Mouse (Mus musculus) thymus, postnatal 10 days (tissue): ENCODE measurements around the gene Otulinl.

ENCODE experiments used
- DNase-seq, 2 experiments: peaks; one replicate each; pipeline ENCODE4 v3.0.0; 2021; ENCODE audit warnings: low spot score in 2 of 2

Otulinl gene

DNA sequence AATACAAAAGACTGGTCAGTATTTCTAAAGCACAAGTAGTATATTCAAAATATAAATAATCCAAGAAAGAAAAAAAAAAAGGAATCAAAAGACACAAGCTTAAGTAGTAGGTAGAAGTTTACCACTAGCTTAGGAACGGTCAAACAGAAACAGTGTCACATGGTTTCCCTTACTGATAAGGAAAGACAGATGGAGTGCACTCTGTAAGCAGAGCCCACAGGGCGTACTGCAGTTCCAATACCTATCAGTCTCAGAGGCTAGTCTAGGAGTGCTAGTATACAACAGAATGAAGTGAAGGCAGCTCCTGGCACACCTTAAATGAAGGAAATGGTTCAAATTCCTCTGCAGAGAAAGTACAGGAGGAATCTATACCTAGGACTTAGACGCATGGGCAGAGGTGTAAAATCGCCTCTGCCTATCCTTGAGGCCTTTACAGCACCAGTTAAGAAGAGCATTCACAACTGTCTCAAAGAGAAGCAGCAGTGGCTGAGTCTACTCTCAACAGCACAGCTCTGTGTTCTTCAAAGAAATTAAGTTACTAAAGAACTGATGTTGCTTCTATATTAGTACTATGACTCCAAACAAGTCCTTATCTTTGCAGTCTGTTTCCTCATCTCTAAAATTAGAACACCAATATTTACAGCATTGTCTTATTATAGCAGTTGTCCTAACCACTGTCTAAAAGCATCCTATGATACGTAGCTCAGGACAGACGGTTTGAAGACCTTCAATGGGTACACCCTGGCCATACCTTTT is 62.4 kb downstream of the Otulinl start:
- no peak for DNase-seq

DNA sequence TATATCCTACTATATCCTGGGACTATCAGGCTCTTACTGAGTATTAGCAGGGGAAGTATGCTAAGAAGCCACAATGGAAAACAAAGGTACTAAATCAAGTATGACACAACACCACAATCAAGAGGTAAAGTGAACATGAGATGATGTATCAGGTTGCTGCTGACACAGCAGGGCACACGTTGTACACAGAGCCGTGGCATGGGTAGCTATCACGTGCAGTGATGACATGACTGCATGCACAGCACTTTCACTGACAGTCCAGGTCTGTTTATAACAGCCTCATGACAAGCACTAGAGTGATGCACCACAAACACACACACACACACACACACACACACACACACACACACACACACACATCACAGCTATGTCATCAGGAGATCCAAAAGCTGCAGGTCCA is 64.2 kb downstream of the Otulinl start:
- DNase-seq, result no peak

- no peak for DNase-seq
Observed at GRCm38 (mm10) chr15:27616159-27616558, 65.2 kb downstream of the Otulinl start.

GRCm38 (mm10) chr15:27613255-27613654 is 68.1 kb downstream of the Otulinl start:
- no peak for DNase-seq

DNA sequence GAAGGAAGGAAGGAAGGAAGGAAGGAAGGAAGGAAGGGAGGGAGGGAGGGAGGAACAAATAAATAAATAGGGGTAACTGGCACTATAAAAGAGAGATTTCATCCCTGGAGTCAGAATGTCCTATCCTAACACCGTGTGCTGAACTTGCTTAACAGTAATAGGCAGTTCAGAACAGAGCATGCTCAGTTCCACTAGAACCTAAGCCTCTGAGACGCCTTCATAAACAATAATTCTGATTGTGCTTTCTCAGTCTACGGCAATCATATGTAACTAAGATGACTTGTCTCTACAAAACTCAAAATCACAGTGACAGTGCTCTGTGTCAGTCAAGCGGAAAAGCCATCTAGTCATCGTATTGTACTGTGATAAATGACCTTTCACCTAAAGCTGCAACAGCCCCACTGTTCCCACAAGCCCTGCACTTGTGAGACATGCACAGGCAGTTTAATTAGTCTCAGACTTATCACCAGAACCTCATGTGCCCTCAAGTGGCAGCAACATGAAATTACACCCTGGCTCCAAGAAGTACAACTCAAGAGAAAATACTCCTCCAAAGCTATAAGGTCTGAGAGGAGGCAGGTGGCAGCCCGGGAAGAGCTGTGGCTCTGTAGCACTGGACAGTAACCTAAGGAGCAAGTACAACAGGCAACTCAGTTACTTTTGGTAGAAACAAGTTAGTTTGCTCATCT is 68.7 kb downstream of the Otulinl start:
- peak in 1 of 2 experiments; percentile 54 for DNase-seq

DNA sequence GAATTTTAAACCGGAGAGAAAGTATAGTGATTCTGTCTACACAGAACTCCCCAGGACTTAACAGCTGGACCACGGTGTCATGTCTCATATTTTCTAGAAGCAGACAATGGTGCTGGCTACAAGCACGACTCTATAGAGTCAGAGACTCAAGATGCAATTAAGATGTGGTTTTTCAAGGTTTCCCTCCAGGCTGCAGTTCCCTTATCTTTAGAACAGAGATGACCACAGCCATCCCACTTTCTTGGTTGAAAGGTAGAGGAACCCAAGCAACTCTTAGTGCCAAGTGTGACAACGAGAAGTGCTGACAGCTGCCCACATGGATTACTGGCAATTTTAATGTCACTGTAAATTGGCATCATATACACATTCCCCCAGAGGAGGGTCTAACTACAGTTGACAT is 71.8 kb downstream of the Otulinl start:
- DNase-seq, result no peak

DNA sequence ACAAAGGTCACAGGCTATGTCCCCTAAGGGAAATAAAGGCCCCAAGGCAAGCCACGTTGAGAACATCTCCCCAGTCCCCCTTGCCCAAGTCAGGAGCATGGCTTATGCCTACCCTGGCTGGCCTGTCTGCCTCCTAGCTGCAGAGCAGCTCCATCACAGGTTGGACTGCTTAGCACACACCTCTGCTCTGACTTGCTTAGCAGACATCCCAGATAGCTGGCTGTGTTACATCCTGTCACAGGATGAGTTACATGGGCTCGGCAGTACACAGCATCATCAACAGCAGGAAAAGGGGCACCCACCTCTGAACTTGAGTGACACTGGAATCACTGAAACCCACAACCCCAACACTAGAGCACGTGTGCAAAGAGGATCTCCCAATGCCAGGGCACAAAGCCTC is 76.1 kb downstream of the Otulinl start:
- DNase-seq, result no peak
